Mouse (Mus musculus) heart, embryonic 15.5 days (tissue): Measurements from ENCODE around the gene Fam129a. TPM values are rescaled to one million over a fixed set of nuclear protein-coding genes. Genes with fewer than 3 reads are reported as not detected.

ENCODE experiments used
- ATAC-seq: fragments of 200-750 bp; cut with Nextera tagmentation; replicated peaks from 2 replicates; pipeline ENCODE4 v1.8.0; 2017; ENCODE audit warnings: low read depth, moderate TSS enrichment; ENCODE audit not compliant: insufficient number of reproducible peaks, insufficient read depth, low FRiP score
- H3K27ac ChIP-seq: fragments of 300-500 bp; sonication (generic); 2 replicates; pipeline ENCODE4 v1.5.1; 2015; ENCODE audit warnings: mild to moderate bottlenecking, inconsistent platforms
- H3K27me3 ChIP-seq: fragments of 300-500 bp; sonication (generic); 2 replicates; pipeline ENCODE4 v1.6.1; 2015; ENCODE audit warnings: inconsistent platforms
- H3K36me3 ChIP-seq: fragments of 300-500 bp; sonication (generic); 2 replicates; pipeline ENCODE4 v1.6.1; 2015; ENCODE audit warnings: mild to moderate bottlenecking, inconsistent platforms
- H3K4me1 ChIP-seq: fragments of 300-500 bp; sonication (generic); replicated peaks from 2 replicates; pipeline ENCODE4 v1.6.1; 2015; ENCODE audit warnings: inconsistent platforms
- H3K4me2 ChIP-seq: fragments of 300-500 bp; sonication (generic); 2 replicates; pipeline ENCODE4 v1.6.1; 2015; ENCODE audit warnings: inconsistent platforms, mild to moderate bottlenecking, moderate library complexity
- H3K4me3 ChIP-seq: fragments of 300-500 bp; sonication (generic); 2 replicates; pipeline ENCODE4 v1.5.1; 2015; ENCODE audit warnings: mild to moderate bottlenecking, inconsistent platforms
- H3K9ac ChIP-seq: fragments of 300-500 bp; sonication (generic); 2 replicates; pipeline ENCODE4 v1.6.1; 2015; ENCODE audit warnings: mild to moderate bottlenecking, inconsistent platforms
- H3K9me3 ChIP-seq: fragments of 300-500 bp; sonication (generic); replicated peaks from 2 replicates; pipeline ENCODE4 v1.6.1; 2016; ENCODE audit warnings: inconsistent platforms
- WGBS: fragments of 180-500 bp; shearing (Covaris S2); methylation state at CpG from one replicate; pipeline ENCODE4 v1.1.7; 2015; ENCODE audit warnings: mixed read lengths; 5-methylcytosine and 5-hydroxymethylcytosine counted together
- polyA plus RNA-seq: library from polyadenylated mRNA; unstranded; fragments of >200 nt; fragmentation: Nextera tagmentation; extraction: Ambion mirVana; gene quantifications from 2 replicates; pipeline ENCODE4 v1.2.1, GENCODE M21; 2015

The Fam129a gene
- polyA plus RNA-seq, 1 experiment from 2014 or later = 14.3 TPM

- Histone ChIP-seq H3K4me1 (peaks cover 14% of the 10 kb centered on the region), H3K4me3 (peak within 1 kb of the TSS; percentile 89), H3K27ac (peak within 1 kb of the TSS; percentile 84), H3K9me3 (no peaks in the 10 kb centered on the region), H3K27me3 (no peaks in the 10 kb centered on the region), H3K36me3 (no peaks in the 10 kb centered on the region), H3K4me2 (peak within 1 kb of the TSS; percentile 95), H3K9ac (peak within 1 kb of the TSS; percentile 80)
- WGBS = under 1% methylated on average over 63 of the region's 64 CpGs
- ATAC-seq = peak; percentile 99
Observed at GRCm38 (mm10) chr1:151754881-151755659, 184.1 kb downstream of the Fam129a start, which contains the start of gene Edem3. Gene Edem3 (plus strand): TSS chr1:151755371.

- Histone ChIP-seq H3K4me2 (peak overlapping the region; percentile 95), H3K9me3 (no peaks in the 10 kb centered on the region), H3K4me3 (peak overlapping the region; percentile 89), H3K27me3 (no peaks in the 10 kb centered on the region), H3K4me1 (peaks cover 14% of the 10 kb centered on the region), H3K9ac (peak overlapping the region; percentile 80), H3K36me3 (0 out of 2 replicates have a peak, but pooled peaks cover under 1% of the 10 kb centered on the region), H3K27ac (peak overlapping the region; percentile 84)
- whole genome bisulfite sequencing = 3% methylated on average over 36 of the region's 36 CpGs
- peak; percentile 5 for ATAC-seq
Observed at GRCm38 (mm10) chr1:151755660-151756424, 184.9 kb downstream of the Fam129a start.

GRCm38 (mm10) chr1:151756425-151756728 lies 185.4 kb downstream of the Fam129a start:
- Histone ChIP-seq H3K27ac (0 out of 2 replicates have a peak overlapping the region, but pooled peaks have one; percentile 84), H3K4me1 (peaks cover 14% of the 10 kb centered on the region), H3K9me3 (no peaks in the 10 kb centered on the region), H3K9ac (peak overlapping the region; percentile 80), H3K4me2 (peak overlapping the region; percentile 95), H3K4me3 (peak overlapping the region; percentile 89), H3K27me3 (no peaks in the 10 kb centered on the region), H3K36me3 (peaks cover 6% of the 10 kb centered on the region)
- WGBS = 0% methylated on average over 1 of the region's 1 CpGs
- no peak for ATAC-seq

- Histone ChIP-seq H3K4me3 (no peak overlapping the region), H3K9me3 (no peaks in the 10 kb centered on the region), H3K27me3 (no peaks in the 10 kb centered on the region), H3K27ac (no peak overlapping the region), H3K4me2 (no peak overlapping the region), H3K36me3 (peaks cover 14% of the 10 kb centered on the region), H3K9ac (no peak overlapping the region), H3K4me1 (peaks cover 15% of the 10 kb centered on the region)
- ATAC-seq = no peak
- WGBS = 81% methylated on average over 6 of the region's 6 CpGs
Observed at GRCm38 (mm10) chr1:151758301-151758700, 187.3 kb downstream of the Fam129a start.

GRCm38 (mm10) chr1:151758991-151759390 lies 188.0 kb downstream of the Fam129a start:
- ATAC-seq = no peak
- Histone ChIP-seq H3K4me2 (no peak overlapping the region), H3K27ac (no peak overlapping the region), H3K4me1 (peaks cover 19% of the 10 kb centered on the region), H3K9ac (no peak overlapping the region), H3K36me3 (peaks cover 14% of the 10 kb centered on the region), H3K27me3 (no peaks in the 10 kb centered on the region), H3K4me3 (no peak overlapping the region), H3K9me3 (no peaks in the 10 kb centered on the region)
- WGBS = 70% methylated on average over 2 of the region's 2 CpGs

- WGBS = 50% methylated on average over 3 of the region's 3 CpGs
- H3K4me2 ChIP-seq = no peak overlapping the region
- no peak overlapping the region for H3K9ac ChIP-seq
- H3K36me3 ChIP-seq = peaks cover 14% of the 10 kb centered on the region
- no peaks in the 10 kb centered on the region for H3K9me3 ChIP-seq
- H3K4me3 ChIP-seq = no peak overlapping the region
- H3K4me1 ChIP-seq = 0 out of 2 replicates have a peak, but pooled peaks cover 4% of the 10 kb centered on the region
- H3K27ac ChIP-seq = no peak overlapping the region
- ATAC-seq = no peak
- no peaks in the 10 kb centered on the region for H3K27me3 ChIP-seq
Observed at GRCm38 (mm10) chr1:151764236-151764635, 193.2 kb downstream of the Fam129a start.

GRCm38 (mm10) chr1:151766166-151766565 lies 195.2 kb downstream of the Fam129a start:
- H3K4me3 ChIP-seq = no peak overlapping the region
- peaks cover 15% of the 10 kb centered on the region for H3K36me3 ChIP-seq
- H3K9ac ChIP-seq = no peak overlapping the region
- no peak overlapping the region for H3K4me2 ChIP-seq
- 83% methylated on average over 2 of the region's 2 CpGs for WGBS
- no peaks in the 10 kb centered on the region for H3K9me3 ChIP-seq
- H3K4me1 ChIP-seq = 0 out of 2 replicates have a peak, but pooled peaks cover 4% of the 10 kb centered on the region
- no peak overlapping the region for H3K27ac ChIP-seq
- ATAC-seq = no peak
- H3K27me3 ChIP-seq = no peaks in the 10 kb centered on the region

- H3K27ac ChIP-seq = no peak overlapping the region
- no peak overlapping the region for H3K9ac ChIP-seq
- H3K4me3 ChIP-seq = no peak overlapping the region
- peaks cover 9% of the 10 kb centered on the region; the same call in 1 of the 2 replicates for H3K36me3 ChIP-seq
- ATAC-seq = no peak
- no peaks in the 10 kb centered on the region for H3K9me3 ChIP-seq
- H3K4me1 ChIP-seq = 0 out of 2 replicates have a peak, but pooled peaks cover 4% of the 10 kb centered on the region
- no peak overlapping the region for H3K4me2 ChIP-seq
- no peaks in the 10 kb centered on the region for H3K27me3 ChIP-seq
- WGBS = 81% methylated on average over 3 of the region's 3 CpGs
Observed at GRCm38 (mm10) chr1:151766976-151767654, 196.1 kb downstream of the Fam129a start.

- Histone ChIP-seq H3K9me3 (no peaks in the 10 kb centered on the region), H3K4me1 (no peaks in the 10 kb centered on the region), H3K27me3 (no peaks in the 10 kb centered on the region), H3K9ac (no peak overlapping the region), H3K4me2 (no peak overlapping the region), H3K36me3 (peaks cover 10% of the 10 kb centered on the region), H3K4me3 (no peak overlapping the region), H3K27ac (no peak overlapping the region)
- 91% methylated on average over 3 of the region's 3 CpGs for WGBS
- ATAC-seq = no peak
Observed at GRCm38 (mm10) chr1:151769200-151769913, 198.4 kb downstream of the Fam129a start.
